Mouse (Mus musculus): ENCODE measurements around the gene Vtn. TPM values are rescaled to one million over a fixed set of nuclear protein-coding genes. Genes with fewer than 3 reads are reported as not detected.
A peak's percentile ranks its signal among the peaks of the same experiment; 100 is the strongest.

Vtn gene
- polyA plus RNA-seq, 1 experiment, result 2.6 TPM

GRCm38 (mm10) chr11:78497071-78497541, 1.8 kb upstream of the Vtn start:
- no peaks in the 10 kb centered on the region for H3K36me3 ChIP-seq (ENCODE audit: control insufficient read depth, insufficient read depth, low read length)
- WGBS, result 2% methylated on average over 44 of the region's 44 CpGs
- peak in 1 of 2 experiments; percentile 14 for DNase-seq (ENCODE audit: low read depth in 1 of 2, low spot score in 2 of 2)
- no peak overlapping the region for H3K27ac ChIP-seq (ENCODE audit: insufficient read depth, low read length)
- H3K4me1 ChIP-seq (ENCODE audit: control insufficient read depth, insufficient read depth, insufficient read length), result peaks cover 7% of the 10 kb centered on the region
- no peak for TF ChIP-seq POLR2A (IDR thresholded peaks at IDR 0.05; ENCODE audit: low read depth, low read length)
- TF ChIP-seq CTCF (IDR thresholded peaks at IDR 0.05; ENCODE audit: extremely low read depth, insufficient read depth, insufficient read length, insufficient replicate concordance), result no peak
- peaks cover 7% of the 10 kb centered on the region for H3K27me3 ChIP-seq (ENCODE audit: control insufficient read depth, insufficient read depth, low read length)
- H3K4me3 ChIP-seq (ENCODE audit: extremely low read depth, insufficient read depth, insufficient read length), result peak overlapping the region; percentile 54

- H3K4me3 ChIP-seq (ENCODE audit: extremely low read depth, insufficient read depth, insufficient read length), result peak within 1 kb of the TSS; percentile 61
- peak; percentile 89 to 97 for DNase-seq (ENCODE audit: low read depth in 1 of 2, low spot score in 2 of 2)
- no peak for TF ChIP-seq POLR2A (IDR thresholded peaks at IDR 0.05; ENCODE audit: low read depth, low read length)
- H3K4me1 ChIP-seq (ENCODE audit: control insufficient read depth, insufficient read depth, insufficient read length), result peaks cover 7% of the 10 kb centered on the region
- 4% methylated on average over 36 of the region's 36 CpGs for WGBS
- H3K36me3 ChIP-seq (ENCODE audit: control insufficient read depth, insufficient read depth, low read length), result no peaks in the 10 kb centered on the region
- no peak within 1 kb of the TSS for H3K27ac ChIP-seq (ENCODE audit: insufficient read depth, low read length)
- peaks cover 7% of the 10 kb centered on the region for H3K27me3 ChIP-seq (ENCODE audit: control insufficient read depth, insufficient read depth, low read length)
Observed at GRCm38 (mm10) chr11:78497544-78498522, 1.1 kb upstream of the Vtn start, which contains the start of gene Sarm1. Gene Sarm1, minus strand, starts transcription at chr11:78497754.

GRCm38 (mm10) chr11:78499543-78499942, 652 bp downstream of the Vtn start:
- peaks cover 7% of the 10 kb centered on the region for H3K27me3 ChIP-seq (ENCODE audit: control insufficient read depth, insufficient read depth, low read length)
- H3K36me3 ChIP-seq (ENCODE audit: control insufficient read depth, insufficient read depth, low read length), result no peaks in the 10 kb centered on the region
- whole genome bisulfite sequencing, result 59% methylated on average over 16 of the region's 16 CpGs
- TF ChIP-seq POLR2A (IDR thresholded peaks at IDR 0.05; ENCODE audit: low read depth, low read length) (no peak), CTCF (IDR thresholded peaks at IDR 0.05; ENCODE audit: extremely low read depth, insufficient read depth, insufficient read length, insufficient replicate concordance) (no peak)
- H3K4me3 ChIP-seq (ENCODE audit: extremely low read depth, insufficient read depth, insufficient read length), result no peak overlapping the region
- H3K4me1 ChIP-seq (ENCODE audit: control insufficient read depth, insufficient read depth, insufficient read length), result peaks cover 7% of the 10 kb centered on the region
- H3K27ac ChIP-seq (ENCODE audit: insufficient read depth, low read length), result no peak overlapping the region
- DNase-seq (ENCODE audit: low read depth in 1 of 2, low spot score in 2 of 2), result no peak

- Histone ChIP-seq H3K36me3 (ENCODE audit: control insufficient read depth, insufficient read depth, low read length) (0 out of 2 replicates have a peak, but pooled peaks cover 3% of the 10 kb centered on the region), H3K4me1 (ENCODE audit: control insufficient read depth, insufficient read depth, insufficient read length) (peaks cover 7% of the 10 kb centered on the region), H3K27me3 (ENCODE audit: control insufficient read depth, insufficient read depth, low read length) (peaks cover 7% of the 10 kb centered on the region), H3K27ac (ENCODE audit: insufficient read depth, low read length) (no peak overlapping the region), H3K4me3 (ENCODE audit: extremely low read depth, insufficient read depth, insufficient read length) (no peak overlapping the region)
- WGBS, result 84% methylated on average over 9 of the region's 9 CpGs
- no peak for DNase-seq (ENCODE audit: low read depth in 1 of 2, low spot score in 2 of 2)
- no peak for TF ChIP-seq CTCF (IDR thresholded peaks at IDR 0.05; ENCODE audit: extremely low read depth, insufficient read depth, insufficient read length, insufficient replicate concordance)
- no peak for TF ChIP-seq POLR2A (IDR thresholded peaks at IDR 0.05; ENCODE audit: low read depth, low read length)
Observed at GRCm38 (mm10) chr11:78500623-78501202, 1.8 kb downstream of the Vtn start.

- WGBS, result 77% methylated on average over 20 of the region's 20 CpGs
- peaks cover 5% of the 10 kb centered on the region for H3K27me3 ChIP-seq (ENCODE audit: control insufficient read depth, insufficient read depth, low read length)
- H3K36me3 ChIP-seq (ENCODE audit: control insufficient read depth, insufficient read depth, low read length), result peaks cover 3% of the 10 kb centered on the region; the same call in 1 of the 2 replicates
Observed at GRCm38 (mm10) chr11:78501529-78501928, 2.6 kb downstream of the Vtn start.

GRCm38 (mm10) chr11:78502909-78503650, 4.2 kb downstream of the Vtn start, which contains the start of gene Sebox:
Gene Sebox, plus strand, starts transcription at chr11:78503447.
- 66% methylated on average over 7 of the region's 7 CpGs for WGBS
- TF ChIP-seq POLR2A (IDR thresholded peaks at IDR 0.05; ENCODE audit: low read depth, low read length) (no peak), CTCF (IDR thresholded peaks at IDR 0.05; ENCODE audit: extremely low read depth, insufficient read depth, insufficient read length, insufficient replicate concordance) (no peak)
- no peak within 1 kb of the TSS for H3K4me3 ChIP-seq (ENCODE audit: extremely low read depth, insufficient read depth, insufficient read length)
- no peaks in the 10 kb centered on the region for H3K4me1 ChIP-seq (ENCODE audit: control insufficient read depth, insufficient read depth, insufficient read length)
- no peaks in the 10 kb centered on the region for H3K27me3 ChIP-seq (ENCODE audit: control insufficient read depth, insufficient read depth, low read length)
- H3K36me3 ChIP-seq (ENCODE audit: control insufficient read depth, insufficient read depth, low read length), result peaks cover 12% of the 10 kb centered on the region
- no peak for DNase-seq (ENCODE audit: low read depth in 1 of 2, low spot score in 2 of 2)
- no peak within 1 kb of the TSS for H3K27ac ChIP-seq (ENCODE audit: insufficient read depth, low read length)

More at GRCm38 (mm10) chr11:78501529-78501928, 2.6 kb downstream of the Vtn start:
- peaks cover 7% of the 10 kb centered on the region for H3K4me1 ChIP-seq (ENCODE audit: control insufficient read depth, insufficient read depth, insufficient read length)
- no peak overlapping the region for H3K4me3 ChIP-seq (ENCODE audit: extremely low read depth, insufficient read depth, insufficient read length)
- no peak overlapping the region for H3K27ac ChIP-seq (ENCODE audit: insufficient read depth, low read length)
- TF ChIP-seq CTCF (IDR thresholded peaks at IDR 0.05; ENCODE audit: extremely low read depth, insufficient read depth, insufficient read length, insufficient replicate concordance), result no peak
- TF ChIP-seq POLR2A (IDR thresholded peaks at IDR 0.05; ENCODE audit: low read depth, low read length), result no peak
- no peak for DNase-seq (ENCODE audit: low read depth in 1 of 2, low spot score in 2 of 2)

Measured in spleen, adult 2 months (tissue).